Mouse (Mus musculus): Measurements from ENCODE around the gene Glrx3. TPM values are rescaled to one million over a fixed set of nuclear protein-coding genes. Genes with fewer than 3 reads are reported as not detected.

Glrx3 gene
- polyA plus RNA-seq, 1 experiment from 2014 or later, result 283 TPM

DNA sequence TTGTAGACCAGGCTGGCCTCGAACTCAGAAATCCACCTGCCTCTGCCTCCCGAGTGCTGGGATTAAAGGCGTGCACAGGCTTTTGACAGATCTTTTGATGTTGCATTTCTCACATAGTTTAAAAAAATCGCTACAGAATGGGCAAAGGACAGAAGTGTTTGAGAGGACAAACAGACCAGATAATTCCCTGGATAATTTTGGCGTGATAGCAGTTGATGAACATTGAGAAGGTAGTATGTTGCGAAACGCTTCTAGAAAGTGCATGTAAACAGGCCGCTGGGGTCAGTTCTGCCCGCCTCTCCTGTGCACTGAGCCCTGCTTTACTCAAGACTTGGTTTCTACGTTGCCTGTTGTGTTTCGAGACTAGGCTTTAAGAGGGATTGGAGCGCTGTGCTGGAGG, 7.9 kb downstream of the Glrx3 start:
- H3K27me3 ChIP-seq (ENCODE audit: control insufficient read depth, insufficient read depth, low read length), result no peaks in the 10 kb centered on the region
- WGBS, result 99% methylated on average over 12 of the region's 12 CpGs
- no peak overlapping the region for H3K9ac ChIP-seq (replicated peaks; ENCODE audit: low read depth, low read length)
- H3K27ac ChIP-seq (ENCODE audit: low read depth, low read length), result no peak overlapping the region
- H3K4me1 ChIP-seq (ENCODE audit: control insufficient read depth, insufficient read depth, low read length), result no peaks in the 10 kb centered on the region
- ATAC-seq (ENCODE audit: low read depth), result no peak
- no peaks in the 10 kb centered on the region for H3K9me3 ChIP-seq (ENCODE audit: control insufficient read depth, low read length)
- no peak overlapping the region for H3K4me2 ChIP-seq (ENCODE audit: low read depth, low read length)
- no peak overlapping the region for H3K4me3 ChIP-seq (ENCODE audit: low read depth, low read length)
- peaks cover 14% of the 10 kb centered on the region; the same call in 1 of the 2 replicates for H3K36me3 ChIP-seq (ENCODE audit: control insufficient read depth, insufficient read depth, low read length)

GRCm38 (mm10) chr7:137461396-137461795, 24.0 kb downstream of the Glrx3 start:
- ATAC-seq (ENCODE audit: low read depth), result no peak
- Histone ChIP-seq H3K4me3 (ENCODE audit: low read depth, low read length) (no peak overlapping the region), H3K36me3 (ENCODE audit: control insufficient read depth, insufficient read depth, low read length) (peaks cover 20% of the 10 kb centered on the region), H3K4me2 (ENCODE audit: low read depth, low read length) (no peak overlapping the region), H3K27ac (ENCODE audit: low read depth, low read length) (no peak overlapping the region), H3K9ac (replicated peaks; ENCODE audit: low read depth, low read length) (no peak overlapping the region), H3K4me1 (ENCODE audit: control insufficient read depth, insufficient read depth, low read length) (0 out of 2 replicates have a peak, but pooled peaks cover 2% of the 10 kb centered on the region), H3K9me3 (ENCODE audit: control insufficient read depth, low read length) (no peaks in the 10 kb centered on the region), H3K27me3 (ENCODE audit: control insufficient read depth, insufficient read depth, low read length) (no peaks in the 10 kb centered on the region)
- WGBS, result 59% methylated on average over 5 of the region's 5 CpGs

- Histone ChIP-seq H3K27me3 (ENCODE audit: control insufficient read depth, insufficient read depth, low read length) (no peaks in the 10 kb centered on the region), H3K4me2 (ENCODE audit: low read depth, low read length) (no peak overlapping the region), H3K9me3 (ENCODE audit: control insufficient read depth, low read length) (no peaks in the 10 kb centered on the region), H3K9ac (replicated peaks; ENCODE audit: low read depth, low read length) (no peak overlapping the region), H3K36me3 (ENCODE audit: control insufficient read depth, insufficient read depth, low read length) (peaks cover 34% of the 10 kb centered on the region), H3K27ac (ENCODE audit: low read depth, low read length) (no peak overlapping the region), H3K4me1 (ENCODE audit: control insufficient read depth, insufficient read depth, low read length) (no peaks in the 10 kb centered on the region), H3K4me3 (ENCODE audit: low read depth, low read length) (no peak overlapping the region)
- 85% methylated on average over 4 of the region's 4 CpGs for WGBS
- ATAC-seq (ENCODE audit: low read depth), result no peak
Observed at GRCm38 (mm10) chr7:137468174-137468573, 30.8 kb downstream of the Glrx3 start.

DNA sequence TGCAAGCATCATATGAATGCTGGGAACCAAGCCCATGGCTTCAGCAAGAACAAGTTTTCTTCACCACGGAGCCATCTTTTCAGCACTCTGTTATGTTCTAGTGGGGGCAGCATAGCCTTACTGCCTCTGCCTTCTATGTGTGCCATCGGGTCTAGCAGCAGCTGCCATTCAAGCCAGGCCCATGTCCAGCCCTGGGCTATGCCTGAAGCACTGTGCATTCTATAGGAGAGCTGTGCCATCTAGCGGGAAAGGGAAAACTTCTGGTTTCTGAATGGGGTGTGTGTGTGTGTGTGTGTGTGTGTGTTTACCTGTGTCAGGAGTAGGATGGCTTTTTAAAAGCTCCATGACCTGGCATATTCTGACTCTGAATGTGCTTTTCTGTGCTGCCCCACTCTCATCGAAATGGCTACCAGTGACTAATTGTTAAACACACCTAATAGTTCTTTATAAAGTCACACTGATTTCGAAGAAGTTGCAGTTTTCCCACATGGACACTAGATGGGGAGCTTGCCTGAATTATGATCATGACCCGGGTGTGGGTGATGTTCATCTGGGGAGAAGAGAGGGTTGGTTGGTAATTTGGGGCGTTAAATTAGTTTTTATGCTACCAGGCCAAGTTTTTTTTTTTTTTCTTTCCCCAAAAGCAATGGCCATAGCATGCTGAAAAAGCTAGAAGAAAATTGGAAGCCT, 34.2 kb downstream of the Glrx3 start:
- ATAC-seq (ENCODE audit: low read depth), result 0 out of 2 replicates have a peak, but pooled peaks have one; percentile 21
- Histone ChIP-seq H3K9me3 (ENCODE audit: control insufficient read depth, low read length) (no peaks in the 10 kb centered on the region), H3K27me3 (ENCODE audit: control insufficient read depth, insufficient read depth, low read length) (no peaks in the 10 kb centered on the region), H3K9ac (replicated peaks; ENCODE audit: low read depth, low read length) (no peak overlapping the region), H3K27ac (ENCODE audit: low read depth, low read length) (no peak overlapping the region), H3K4me3 (ENCODE audit: low read depth, low read length) (no peak overlapping the region), H3K4me1 (ENCODE audit: control insufficient read depth, insufficient read depth, low read length) (no peaks in the 10 kb centered on the region), H3K4me2 (ENCODE audit: low read depth, low read length) (no peak overlapping the region), H3K36me3 (ENCODE audit: control insufficient read depth, insufficient read depth, low read length) (peaks cover 14% of the 10 kb centered on the region; the same call in 1 of the 2 replicates)
- WGBS, result 58% methylated on average over 7 of the region's 7 CpGs

GRCm38 (mm10) chr7:137472149-137472548, 34.7 kb downstream of the Glrx3 start:
- no peak overlapping the region for H3K4me2 ChIP-seq (ENCODE audit: low read depth, low read length)
- H3K9ac ChIP-seq (replicated peaks; ENCODE audit: low read depth, low read length), result no peak overlapping the region
- no peaks in the 10 kb centered on the region for H3K4me1 ChIP-seq (ENCODE audit: control insufficient read depth, insufficient read depth, low read length)
- no peak overlapping the region for H3K4me3 ChIP-seq (ENCODE audit: low read depth, low read length)
- 77% methylated on average over 6 of the region's 6 CpGs for WGBS
- H3K36me3 ChIP-seq (ENCODE audit: control insufficient read depth, insufficient read depth, low read length), result peaks cover 9% of the 10 kb centered on the region; the same call in 1 of the 2 replicates
- peak; percentile 41; the same call in 1 of the 2 replicates for ATAC-seq (ENCODE audit: low read depth)
- no peak overlapping the region for H3K27ac ChIP-seq (ENCODE audit: low read depth, low read length)
- no peaks in the 10 kb centered on the region for H3K9me3 ChIP-seq (ENCODE audit: control insufficient read depth, low read length)
- H3K27me3 ChIP-seq (ENCODE audit: control insufficient read depth, insufficient read depth, low read length), result no peaks in the 10 kb centered on the region

DNA sequence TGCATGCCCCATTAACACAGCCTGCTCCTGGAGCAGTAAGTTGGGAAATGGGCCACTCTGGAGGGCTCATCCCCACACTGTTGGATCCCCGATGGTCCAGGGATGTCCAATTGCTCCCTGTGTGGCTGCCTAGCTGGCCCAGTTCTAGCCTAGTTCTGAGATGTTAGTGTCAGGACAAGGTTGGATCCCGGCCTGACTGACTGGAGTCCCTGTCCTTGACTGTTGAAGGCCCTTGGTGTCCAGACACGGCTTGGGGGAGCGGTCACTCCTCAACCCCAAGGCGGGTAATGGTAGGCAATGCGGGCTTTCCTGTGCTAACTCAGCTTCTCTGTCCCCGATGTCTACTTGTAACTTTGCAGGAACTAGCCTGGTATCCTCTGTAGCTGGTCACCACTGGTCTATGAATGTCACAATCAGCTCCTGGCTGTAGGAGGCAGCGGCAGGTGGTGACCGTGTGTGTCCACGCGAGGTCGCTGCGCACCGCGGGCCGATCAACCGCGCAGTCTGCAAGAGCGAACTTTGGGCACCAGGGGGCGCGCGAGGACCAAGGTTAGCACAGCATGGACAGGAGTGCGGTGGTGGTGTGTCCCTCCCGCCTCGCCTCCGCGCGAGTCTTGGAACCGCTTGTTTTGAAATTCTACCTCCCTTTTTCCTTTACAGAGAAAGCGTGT, 40.7 kb downstream of the Glrx3 start:
- Histone ChIP-seq H3K4me1 (ENCODE audit: control insufficient read depth, insufficient read depth, low read length) (no peaks in the 10 kb centered on the region), H3K27me3 (ENCODE audit: control insufficient read depth, insufficient read depth, low read length) (no peaks in the 10 kb centered on the region), H3K36me3 (ENCODE audit: control insufficient read depth, insufficient read depth, low read length) (no peaks in the 10 kb centered on the region), H3K4me2 (ENCODE audit: low read depth, low read length) (peak overlapping the region; percentile 42), H3K9ac (replicated peaks; ENCODE audit: low read depth, low read length) (0 out of 2 replicates have a peak overlapping the region, but pooled peaks have one; percentile 13), H3K27ac (ENCODE audit: low read depth, low read length) (no peak overlapping the region), H3K4me3 (ENCODE audit: low read depth, low read length) (no peak overlapping the region), H3K9me3 (ENCODE audit: control insufficient read depth, low read length) (no peaks in the 10 kb centered on the region)
- WGBS, result 14% methylated on average over 30 of the region's 30 CpGs
- ATAC-seq (ENCODE audit: low read depth), result peak; percentile 93

GRCm38 (mm10) chr7:137478621-137478982, 41.2 kb downstream of the Glrx3 start:
- H3K27me3 ChIP-seq (ENCODE audit: control insufficient read depth, insufficient read depth, low read length), result no peaks in the 10 kb centered on the region
- peak overlapping the region; percentile 42 for H3K4me2 ChIP-seq (ENCODE audit: low read depth, low read length)
- peak; percentile 65 for ATAC-seq (ENCODE audit: low read depth)
- WGBS, result 25% methylated on average over 5 of the region's 5 CpGs
- 0 out of 2 replicates have a peak overlapping the region, but pooled peaks have one; percentile 13 for H3K9ac ChIP-seq (replicated peaks; ENCODE audit: low read depth, low read length)
- no peaks in the 10 kb centered on the region for H3K4me1 ChIP-seq (ENCODE audit: control insufficient read depth, insufficient read depth, low read length)
- no peak overlapping the region for H3K4me3 ChIP-seq (ENCODE audit: low read depth, low read length)
- no peak overlapping the region for H3K27ac ChIP-seq (ENCODE audit: low read depth, low read length)
- H3K9me3 ChIP-seq (ENCODE audit: control insufficient read depth, low read length), result no peaks in the 10 kb centered on the region
- no peaks in the 10 kb centered on the region for H3K36me3 ChIP-seq (ENCODE audit: control insufficient read depth, insufficient read depth, low read length)

DNA sequence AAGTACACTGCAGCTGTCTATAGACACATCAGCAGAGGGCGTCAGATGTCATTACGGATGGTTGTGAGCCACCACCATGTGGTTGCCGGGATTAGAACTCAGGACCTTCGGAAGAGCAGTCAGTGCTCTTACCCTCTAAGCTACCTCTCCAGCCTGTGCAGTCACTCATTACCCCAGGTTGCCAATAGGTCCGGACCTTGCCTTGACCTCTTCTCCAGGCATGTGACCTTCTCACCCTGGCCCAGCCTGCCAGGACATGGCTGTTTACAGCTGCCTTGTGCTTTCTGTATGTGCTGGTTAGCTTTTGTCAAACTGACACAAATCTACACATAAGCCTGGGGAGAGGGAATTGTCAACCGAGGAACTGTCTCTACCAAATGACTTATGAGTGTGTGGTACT, 43.4 kb downstream of the Glrx3 start:
- no peaks in the 10 kb centered on the region for H3K9me3 ChIP-seq (ENCODE audit: control insufficient read depth, low read length)
- H3K9ac ChIP-seq (replicated peaks; ENCODE audit: low read depth, low read length), result no peak overlapping the region
- no peak overlapping the region for H3K27ac ChIP-seq (ENCODE audit: low read depth, low read length)
- WGBS, result 72% methylated on average over 6 of the region's 6 CpGs
- ATAC-seq (ENCODE audit: low read depth), result no peak
- H3K4me1 ChIP-seq (ENCODE audit: control insufficient read depth, insufficient read depth, low read length), result no peaks in the 10 kb centered on the region
- H3K36me3 ChIP-seq (ENCODE audit: control insufficient read depth, insufficient read depth, low read length), result no peaks in the 10 kb centered on the region
- no peak overlapping the region for H3K4me3 ChIP-seq (ENCODE audit: low read depth, low read length)
- H3K4me2 ChIP-seq (ENCODE audit: low read depth, low read length), result no peak overlapping the region
- no peaks in the 10 kb centered on the region for H3K27me3 ChIP-seq (ENCODE audit: control insufficient read depth, insufficient read depth, low read length)

- H3K4me3 ChIP-seq (ENCODE audit: low read depth, low read length), result no peak overlapping the region
- H3K27me3 ChIP-seq (ENCODE audit: control insufficient read depth, insufficient read depth, low read length), result no peaks in the 10 kb centered on the region
- no peaks in the 10 kb centered on the region for H3K36me3 ChIP-seq (ENCODE audit: control insufficient read depth, insufficient read depth, low read length)
- H3K4me2 ChIP-seq (ENCODE audit: low read depth, low read length), result no peak overlapping the region
- H3K9me3 ChIP-seq (ENCODE audit: control insufficient read depth, low read length), result no peaks in the 10 kb centered on the region
- ATAC-seq (ENCODE audit: low read depth), result no peak
- no peak overlapping the region for H3K9ac ChIP-seq (replicated peaks; ENCODE audit: low read depth, low read length)
- 87% methylated on average over 11 of the region's 11 CpGs for WGBS
- H3K4me1 ChIP-seq (ENCODE audit: control insufficient read depth, insufficient read depth, low read length), result no peaks in the 10 kb centered on the region
- H3K27ac ChIP-seq (ENCODE audit: low read depth, low read length), result no peak overlapping the region
Observed at GRCm38 (mm10) chr7:137483987-137484386, 46.6 kb downstream of the Glrx3 start.

All from neural tube, embryonic 14.5 days (tissue).